Mouse (Mus musculus): Measurements from ENCODE around the gene Cnot9. TPM values are rescaled to one million over a fixed set of nuclear protein-coding genes. Genes with fewer than 3 reads are reported as not detected.

Gene Cnot9
- total RNA-seq, 2 experiments from 2014 or later = 43.9 to 44.4 TPM

Other genes starting within 250 kb of the Cnot9 start
- gene Gpbar1, start 227.5 kb upstream of the Cnot9 start, total RNA-seq (2021) = under 1 TPM in 1 of 2 experiments, not detected in 1; 0.28 TPM
- gene Aamp, start 221.3 kb upstream of the Cnot9 start, total RNA-seq (2021) = 100 to 1,000 TPM; 175 to 177 TPM
- 10 to 100 TPM; 72.1 to 72.4 TPM for gene Pnkd, start 221.1 kb upstream of the Cnot9 start, total RNA-seq (2021)
- gene Tmbim1, start 200.4 kb upstream of the Cnot9 start, total RNA-seq (2021) = 10 to 100 TPM; 65.8 to 72.4 TPM
- under 1 TPM; 0.48 to 0.50 TPM for gene Catip, start 143.9 kb upstream of the Cnot9 start, total RNA-seq (2021)
- 10 to 100 TPM; 10.2 to 13.6 TPM for gene Slc11a1, start 130.9 kb upstream of the Cnot9 start, total RNA-seq (2021)
- gene Ctdsp1, start 114.5 kb upstream of the Cnot9 start, total RNA-seq (2021) = 100 to 1,000 TPM; 156 to 162 TPM
- gene Vil1, start 96.7 kb upstream of the Cnot9 start, total RNA-seq (2021) = 1 to 10 TPM; 1.6 to 7.1 TPM
- 1 to 10 TPM in 1 of 2 experiments, under 1 TPM in 1; 0.90 to 1.1 TPM for gene Plcd4, start 36.8 kb downstream of the Cnot9 start, total RNA-seq (2021)
- gene Usp37, start 38.2 kb downstream of the Cnot9 start, total RNA-seq (2021) = 10 to 100 TPM; 28.4 to 31.1 TPM
- gene Zfp142, start 82.2 kb downstream of the Cnot9 start, total RNA-seq (2021) = 10 to 100 TPM; 15.7 to 15.8 TPM
- gene Bcs1l, start 82.2 kb downstream of the Cnot9 start, total RNA-seq (2021) = 10 to 100 TPM; 22.2 to 23.5 TPM
- gene Rnf25, start 95.3 kb downstream of the Cnot9 start, total RNA-seq (2021) = 10 to 100 TPM; 51.9 to 58.5 TPM
- 1 to 10 TPM; 5.1 to 6.0 TPM for gene Stk36, start 95.4 kb downstream of the Cnot9 start, total RNA-seq (2021)
- gene Ttll4, start 155.7 kb downstream of the Cnot9 start, total RNA-seq (2021) = 10 to 100 TPM; 27.8 to 30.2 TPM
- 1 to 10 TPM; 6.2 to 8.0 TPM for gene Cyp27a1, start 207.5 kb downstream of the Cnot9 start, total RNA-seq (2021)
- under 1 TPM; 0.42 to 0.45 TPM for gene Prkag3, start 243.2 kb downstream of the Cnot9 start, total RNA-seq (2021)